Mouse (Mus musculus) cerebellum, adult 2 months (tissue): ENCODE results near the gene Gm45521. TPM values are rescaled to one million over a fixed set of nuclear protein-coding genes. Genes with fewer than 3 reads are reported as not detected.
A peak's percentile ranks its signal among the peaks of the same experiment; 100 is the strongest.

Source experiments
- DNase-seq, 2 experiments: peaks; one replicate each; pipeline ENCODE4 v3.0.0; 2021
- H3K27ac ChIP-seq: fragments of 200-500 bp; 2 replicates; pipeline ENCODE4 v1.5.1; 2012; ENCODE audit warnings: low read length, control low read depth, inconsistent platforms; ENCODE audit not compliant: insufficient read depth
- H3K27me3 ChIP-seq: fragments of 200-500 bp; 2 replicates; pipeline ENCODE4 v1.6.1; 2012; ENCODE audit warnings: inconsistent platforms, mild to moderate bottlenecking, low read length, moderate library complexity; ENCODE audit not compliant: control insufficient read depth, insufficient read depth
- H3K4me1 ChIP-seq: fragments of 200-500 bp; 2 replicates; pipeline ENCODE4 v1.6.1; 2011; ENCODE audit warnings: low read length; ENCODE audit not compliant: control insufficient read depth, insufficient read depth
- H3K4me3 ChIP-seq: fragments of 200-500 bp; replicated peaks from 2 replicates; pipeline ENCODE3; 2011; ENCODE audit warnings: mild to moderate bottlenecking, low read depth, low read length, control low read depth; ENCODE audit not compliant: insufficient read depth
- CTCF ChIP-seq: fragments of 200-500 bp; IDR thresholded peaks from 2 replicates; pipeline ENCODE4 v1.5.1; 2011; ENCODE audit warnings: low read depth, mild to moderate bottlenecking, control low read depth, low read length, moderate library complexity, borderline replicate concordance; ENCODE audit not compliant: insufficient read depth
- POLR2A ChIP-seq: fragments of 200-500 bp; IDR thresholded peaks from 2 replicates; pipeline ENCODE4 v1.6.1; 2011; ENCODE audit warnings: low read length, control low read depth, borderline replicate concordance; ENCODE audit not compliant: insufficient read depth
- WGBS: fragments of 180-500 bp; shearing (Covaris S2); methylation state at CpG from one replicate; pipeline ENCODE4 v1.1.7; 2018; 5-methylcytosine and 5-hydroxymethylcytosine counted together
- polyA plus RNA-seq: library from polyadenylated mRNA; depleted of rRNA; stranded (reverse); fragments of >200 nt; gene quantifications from 2 replicates; pipeline ENCODE4 v1.2.3, GENCODE M21; 2012; rRNA removed

Gm45521 gene
- polyA plus RNA-seq, 1 experiment, result not detected

GRCm38 (mm10) chr14:8007923-8008322, 50.8 kb downstream of the Gm45521 start:
- no peak for TF ChIP-seq CTCF
- TF ChIP-seq POLR2A, result no peak
- Histone ChIP-seq H3K27ac (no peak overlapping the region), H3K27me3 (no peaks in the 10 kb centered on the region), H3K4me1 (peaks cover 17% of the 10 kb centered on the region), H3K4me3 (no peak overlapping the region)
- 40% methylated on average over 10 of the region's 10 CpGs for WGBS
- peak in 1 of 2 experiments; percentile 46 for DNase-seq

Other genes with a start within 250 kb of the Gm45521 start
- gene Gm26661, start 165.7 kb upstream of the Gm45521 start, polyA plus RNA-seq, result not detected in 2 replicates
- 32.7 and 33.0 TPM in 2 replicates for gene Flnb, start 139.3 kb upstream of the Gm45521 start, polyA plus RNA-seq
- 0.02 TPM in 1 of 2 replicates, not detected in the other for gene Dnase1l3, start 37.3 kb downstream of the Gm45521 start, polyA plus RNA-seq
- gene Abhd6, start 45.6 kb downstream of the Gm45521 start, polyA plus RNA-seq, result 56.0 and 59.1 TPM in 2 replicates
- 27.5 and 36.2 TPM in 2 replicates for gene Rpp14, start 123.1 kb downstream of the Gm45521 start, polyA plus RNA-seq
- gene Pxk, start 140.9 kb downstream of the Gm45521 start, polyA plus RNA-seq, result 66.7 and 67.7 TPM in 2 replicates
- gene Pdhb, start 215.7 kb downstream of the Gm45521 start, polyA plus RNA-seq, result 275 and 279 TPM in 2 replicates